Mouse (Mus musculus) neural tube, embryonic 11.5 days (tissue): Measurements from ENCODE around the gene Maml2. TPM values are rescaled to one million over a fixed set of nuclear protein-coding genes. Genes with fewer than 3 reads are reported as not detected.

Source experiments
- ATAC-seq: fragments of 200-750 bp; cut with Nextera tagmentation; 2 replicates; pipeline ENCODE4 v1.8.0; 2017; ENCODE audit warnings: moderate number of reproducible peaks, mild to moderate bottlenecking, moderate TSS enrichment, moderate library complexity; ENCODE audit not compliant: insufficient read depth, low FRiP score, low TSS enrichment
- DNase-seq: peaks from one replicate; pipeline ENCODE4 v3.0.0-alpha.2; 2015; ENCODE audit warnings: low spot score
- H3K27ac ChIP-seq: fragments of 300-500 bp; sonication (generic); 2 replicates; pipeline ENCODE4 v1.5.1; 2014; ENCODE audit warnings: low read depth, mild to moderate bottlenecking, low read length
- H3K27me3 ChIP-seq: fragments of 300-500 bp; sonication (generic); 2 replicates; pipeline ENCODE4 v1.6.1; 2014; ENCODE audit warnings: mild to moderate bottlenecking, low read length, mixed read lengths; ENCODE audit not compliant: control insufficient read depth, insufficient read depth
- H3K36me3 ChIP-seq: fragments of 300-500 bp; sonication (generic); 2 replicates; pipeline ENCODE4 v1.6.1; 2014; ENCODE audit warnings: mild to moderate bottlenecking, low read length, moderate library complexity, mixed read lengths; ENCODE audit not compliant: control insufficient read depth, insufficient read depth
- H3K4me1 ChIP-seq: fragments of 300-500 bp; sonication (generic); 2 replicates; pipeline ENCODE4 v1.6.1; 2014; ENCODE audit warnings: low read length, mixed read lengths; ENCODE audit not compliant: control insufficient read depth, insufficient read depth
- H3K4me2 ChIP-seq: fragments of 300-500 bp; sonication (generic); 2 replicates; pipeline ENCODE4 v1.6.1; 2014; ENCODE audit warnings: low read depth, mild to moderate bottlenecking, moderate library complexity
- H3K4me3 ChIP-seq: fragments of 300-500 bp; sonication (generic); 2 replicates; pipeline ENCODE4 v1.5.1; 2014; ENCODE audit warnings: low read depth, low read length
- H3K9ac ChIP-seq: fragments of 300-500 bp; sonication (generic); 2 replicates; pipeline ENCODE4 v1.6.1; 2014; ENCODE audit warnings: mild to moderate bottlenecking, low read length
- H3K9me3 ChIP-seq: fragments of 300-500 bp; sonication (generic); 2 replicates; pipeline ENCODE4 v1.6.1; 2016; ENCODE audit warnings: low read length; ENCODE audit not compliant: control insufficient read depth
- WGBS: fragments of 180-500 bp; shearing (Covaris S2); extraction: QIAGEN DNeasy Blood & Tissue Kit; methylation state at CpG from one replicate; pipeline ENCODE4 v1.1.7; 2014; 5-methylcytosine and 5-hydroxymethylcytosine counted together
- polyA plus RNA-seq: library from polyadenylated mRNA; unstranded; fragments of >200 nt; fragmentation: Nextera tagmentation; extraction: Ambion mirVana; gene quantifications from 2 replicates; pipeline ENCODE4 v1.2.1, GENCODE M21; 2014

The Maml2 gene
- polyA plus RNA-seq, 1 experiment from 2014 or later = 14.1 TPM

DNA sequence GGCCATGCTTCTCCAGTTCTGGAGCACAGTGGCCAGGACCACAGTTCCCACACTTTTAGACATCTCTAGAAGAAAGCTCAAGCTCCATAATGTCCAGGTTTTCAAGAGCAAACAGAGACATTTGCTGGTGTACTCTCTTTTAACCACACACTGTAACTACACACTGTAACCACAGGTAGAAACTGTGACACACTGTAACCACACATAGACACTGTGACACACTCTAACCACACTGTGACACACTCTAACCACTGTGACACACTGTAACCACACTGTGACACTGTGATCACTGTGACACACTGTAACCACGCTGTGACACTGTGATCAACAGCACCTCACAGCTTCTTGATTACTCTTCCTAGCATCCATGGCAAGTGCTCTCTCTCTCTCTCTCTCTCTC, 148.5 kb downstream of the Maml2 start:
- H3K36me3 ChIP-seq = no peaks in the 10 kb centered on the region
- no peak overlapping the region for H3K9ac ChIP-seq
- no peaks in the 10 kb centered on the region for H3K9me3 ChIP-seq
- no peak overlapping the region for H3K4me3 ChIP-seq
- H3K4me2 ChIP-seq = no peak overlapping the region
- no peaks in the 10 kb centered on the region for H3K27me3 ChIP-seq
- DNase-seq (no peak), ATAC-seq (no peak)
- 89% methylated on average over 1 of the region's 1 CpGs for WGBS
- H3K27ac ChIP-seq = no peak overlapping the region
- no peaks in the 10 kb centered on the region; the same call in 1 of the 2 replicates for H3K4me1 ChIP-seq

DNA sequence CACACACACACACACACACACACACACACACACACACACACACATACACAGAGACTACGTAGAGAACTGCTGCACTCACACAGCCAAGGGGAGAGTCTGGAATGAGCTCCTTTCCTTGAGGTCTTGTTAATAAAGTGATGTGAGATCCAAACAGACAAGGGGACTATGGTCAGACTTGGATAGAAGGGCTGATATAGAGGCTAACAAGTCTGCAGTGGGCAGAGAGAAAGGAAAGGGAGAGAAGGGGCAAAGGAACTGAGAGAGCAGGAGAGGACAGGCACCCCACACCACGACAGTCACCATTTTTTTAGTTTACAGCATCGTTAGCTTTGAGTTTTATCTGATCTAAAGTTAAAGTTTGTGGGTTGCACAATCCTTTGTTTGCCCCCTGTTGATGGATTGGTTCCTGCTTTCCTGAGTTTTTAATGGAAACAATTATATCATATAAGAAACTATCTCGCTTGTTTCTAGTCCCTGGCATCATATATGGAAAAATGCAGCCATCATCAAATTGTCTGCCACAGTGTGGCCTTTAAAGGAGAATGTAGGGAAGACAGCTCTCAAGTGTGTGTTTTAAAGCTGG, 149.0 kb downstream of the Maml2 start, which contains the start of gene Gm17571:
Gene Gm17571, minus strand, starts transcription at position 51 of the 583 bp plus-strand sequence.
- Histone ChIP-seq H3K4me3 (no peak within 1 kb of the TSS), H3K36me3 (no peaks in the 10 kb centered on the region), H3K9ac (no peak within 1 kb of the TSS), H3K9me3 (no peaks in the 10 kb centered on the region), H3K4me2 (no peak within 1 kb of the TSS), H3K27ac (no peak within 1 kb of the TSS), H3K4me1 (no peaks in the 10 kb centered on the region; the same call in 1 of the 2 replicates), H3K27me3 (no peaks in the 10 kb centered on the region)
- WGBS = 84% methylated on average over 4 of the region's 4 CpGs
- ATAC-seq = no peak
- DNase-seq = no peak

DNA sequence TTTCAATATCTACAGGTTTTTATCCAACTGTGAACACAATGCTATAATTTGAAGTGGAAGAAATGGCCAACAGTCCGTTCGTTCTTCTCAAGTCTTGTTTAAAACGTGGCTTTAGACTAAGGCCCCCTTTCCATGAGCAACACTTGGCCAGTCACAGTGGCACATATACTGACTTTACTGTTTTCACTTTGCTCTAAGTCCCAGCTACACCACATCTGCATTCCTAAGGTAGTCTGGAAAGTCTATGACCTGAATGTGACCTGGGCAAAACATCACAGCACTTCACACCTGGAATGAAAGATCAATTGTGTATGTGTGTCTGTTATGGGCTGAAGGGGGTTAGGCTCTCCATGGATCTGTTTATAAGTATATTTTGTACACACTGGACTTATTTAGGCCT, 151.0 kb downstream of the Maml2 start:
- ATAC-seq (no peak), DNase-seq (no peak)
- Histone ChIP-seq H3K4me1 (no peaks in the 10 kb centered on the region), H3K9me3 (no peaks in the 10 kb centered on the region), H3K27ac (no peak overlapping the region), H3K4me2 (no peak overlapping the region), H3K4me3 (no peak overlapping the region), H3K27me3 (no peaks in the 10 kb centered on the region), H3K9ac (no peak overlapping the region), H3K36me3 (no peaks in the 10 kb centered on the region)
- WGBS = 95% methylated on average over 3 of the region's 3 CpGs

DNA sequence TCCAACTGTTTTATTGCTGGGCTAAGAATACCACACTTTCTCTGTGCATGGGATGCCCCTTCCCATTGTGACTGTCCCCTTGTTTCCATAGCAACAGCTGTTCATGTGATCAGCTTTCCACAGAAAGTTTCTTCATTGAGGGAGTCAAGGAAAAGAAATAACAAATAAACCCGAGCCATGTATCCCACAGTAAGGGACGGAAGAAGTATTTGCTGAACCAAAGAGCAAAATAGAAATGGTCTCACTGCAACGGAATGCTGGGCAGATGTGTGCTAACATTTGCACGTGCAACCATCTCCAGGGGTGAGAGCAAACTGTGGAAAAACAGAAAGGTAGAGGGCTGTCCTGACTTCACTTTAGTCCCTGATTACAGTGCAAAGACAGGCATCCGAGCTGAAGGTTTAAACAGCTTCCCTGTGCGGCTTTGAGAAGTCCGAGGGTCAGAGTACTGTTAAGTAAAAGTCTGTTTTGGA, 156.9 kb downstream of the Maml2 start:
- H3K27me3 ChIP-seq = no peaks in the 10 kb centered on the region
- ATAC-seq (peak; percentile 55; the same call in 1 of the 2 replicates), DNase-seq (peak; percentile 18)
- no peak overlapping the region for H3K27ac ChIP-seq
- no peak overlapping the region for H3K4me2 ChIP-seq
- H3K9ac ChIP-seq = no peak overlapping the region
- 18% methylated on average over 7 of the region's 7 CpGs for WGBS
- no peaks in the 10 kb centered on the region; the same call in 1 of the 2 replicates for H3K4me1 ChIP-seq
- H3K4me3 ChIP-seq = no peak overlapping the region
- no peaks in the 10 kb centered on the region for H3K36me3 ChIP-seq
- no peaks in the 10 kb centered on the region for H3K9me3 ChIP-seq

DNA sequence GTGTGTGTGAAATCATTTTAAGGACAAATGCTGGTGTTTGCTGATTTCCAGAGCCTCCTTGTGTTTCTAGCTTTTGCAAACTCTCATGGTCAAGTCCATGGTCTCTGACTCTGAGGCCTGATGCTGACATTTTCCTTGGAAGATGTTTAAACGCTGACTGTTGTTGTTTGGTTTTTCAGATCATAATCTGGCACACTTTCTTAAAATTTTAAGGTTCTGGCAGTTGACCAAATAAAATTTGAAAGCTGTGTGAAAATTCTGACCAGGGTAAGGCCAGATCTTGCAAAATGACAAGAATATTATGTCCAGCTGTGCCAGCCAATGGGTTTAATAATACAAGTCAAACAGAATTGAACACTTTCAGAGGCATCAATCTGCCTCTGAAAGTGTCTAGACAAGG, 157.5 kb downstream of the Maml2 start:
- no peak for DNase-seq
- Histone ChIP-seq H3K4me3 (no peak overlapping the region), H3K9me3 (no peaks in the 10 kb centered on the region), H3K9ac (no peak overlapping the region), H3K36me3 (no peaks in the 10 kb centered on the region), H3K27ac (no peak overlapping the region), H3K4me1 (no peaks in the 10 kb centered on the region; the same call in 1 of the 2 replicates), H3K27me3 (no peaks in the 10 kb centered on the region), H3K4me2 (no peak overlapping the region)
- WGBS = 84% methylated on average over 1 of the region's 1 CpGs
- no peak for ATAC-seq

DNA sequence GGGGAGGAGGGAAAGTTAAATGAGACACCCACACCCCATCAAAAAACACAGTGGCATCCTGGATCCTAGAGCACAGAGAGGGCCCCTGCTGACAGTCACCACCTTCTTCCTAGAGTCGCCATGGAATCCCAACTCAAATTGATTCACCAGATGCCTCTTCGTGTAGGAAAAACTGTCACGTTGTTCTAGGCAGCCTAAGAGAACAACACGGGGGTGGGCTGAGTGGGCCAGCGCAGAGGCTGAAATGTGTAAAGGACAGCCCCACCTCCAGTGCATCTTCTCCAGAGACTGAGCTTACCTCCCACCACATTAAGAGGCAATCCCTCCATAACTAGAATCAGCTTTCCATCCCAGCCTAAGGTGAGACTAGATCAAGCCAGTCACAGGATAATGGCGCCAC, 160.0 kb downstream of the Maml2 start:
- ATAC-seq (no peak), DNase-seq (no peak)
- no peak overlapping the region for H3K4me3 ChIP-seq
- no peaks in the 10 kb centered on the region for H3K9me3 ChIP-seq
- no peak overlapping the region for H3K4me2 ChIP-seq
- no peak overlapping the region for H3K27ac ChIP-seq
- no peaks in the 10 kb centered on the region for H3K27me3 ChIP-seq
- H3K4me1 ChIP-seq = no peaks in the 10 kb centered on the region; the same call in 1 of the 2 replicates
- WGBS = 72% methylated on average over 6 of the region's 6 CpGs
- H3K9ac ChIP-seq = no peak overlapping the region
- H3K36me3 ChIP-seq = no peaks in the 10 kb centered on the region

DNA sequence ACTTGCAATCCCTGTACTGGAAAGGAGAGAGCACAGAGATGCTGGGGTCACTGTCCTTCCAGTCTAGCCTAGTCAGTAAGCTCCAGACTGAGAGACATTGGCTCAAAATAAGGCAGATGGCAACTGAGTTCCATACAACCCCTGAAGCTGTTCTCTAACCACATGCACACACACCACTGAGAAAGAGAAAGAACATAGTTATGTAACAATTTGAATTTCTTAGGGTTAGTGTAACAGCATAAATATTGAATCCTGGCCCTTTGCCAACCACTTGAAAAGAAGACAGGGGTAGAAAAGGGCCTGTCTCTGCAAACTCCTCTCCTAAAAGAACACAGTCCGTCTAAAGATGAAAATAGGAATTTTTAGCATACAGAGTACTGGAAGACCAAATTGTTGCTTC, 161.6 kb downstream of the Maml2 start:
- Histone ChIP-seq H3K9me3 (no peaks in the 10 kb centered on the region), H3K9ac (no peak overlapping the region), H3K4me1 (no peaks in the 10 kb centered on the region), H3K36me3 (no peaks in the 10 kb centered on the region), H3K27me3 (no peaks in the 10 kb centered on the region), H3K4me3 (no peak overlapping the region), H3K4me2 (no peak overlapping the region), H3K27ac (no peak overlapping the region)
- WGBS = 84% methylated on average over 1 of the region's 1 CpGs
- DNase-seq = no peak
- no peak for ATAC-seq

DNA sequence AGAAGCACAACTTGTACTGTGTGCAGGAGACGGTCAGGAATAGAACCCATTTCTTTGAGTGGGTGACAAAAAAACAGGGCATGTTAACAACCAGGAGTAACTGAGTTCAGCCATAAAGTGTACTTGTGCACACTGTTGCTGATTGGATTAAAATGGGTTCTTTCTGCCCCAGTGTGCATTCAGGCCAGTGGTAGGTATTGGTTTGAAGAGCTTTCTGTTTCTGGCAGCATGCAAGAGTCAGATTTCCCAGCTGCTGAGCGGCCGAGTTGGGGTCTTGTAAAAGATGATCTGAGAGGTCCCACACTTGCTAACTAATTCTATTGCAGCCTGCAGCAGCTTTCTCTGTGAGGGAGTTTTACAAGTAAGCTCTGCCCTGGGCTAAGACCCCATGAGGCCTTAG, 162.3 kb downstream of the Maml2 start:
- no peaks in the 10 kb centered on the region for H3K9me3 ChIP-seq
- H3K27me3 ChIP-seq = no peaks in the 10 kb centered on the region
- no peak overlapping the region for H3K9ac ChIP-seq
- no peak for DNase-seq
- no peaks in the 10 kb centered on the region for H3K4me1 ChIP-seq
- 82% methylated on average over 3 of the region's 3 CpGs for WGBS
- H3K4me3 ChIP-seq = no peak overlapping the region
- no peak overlapping the region for H3K27ac ChIP-seq
- H3K4me2 ChIP-seq = no peak overlapping the region
- no peaks in the 10 kb centered on the region for H3K36me3 ChIP-seq
- no peak for ATAC-seq

DNA sequence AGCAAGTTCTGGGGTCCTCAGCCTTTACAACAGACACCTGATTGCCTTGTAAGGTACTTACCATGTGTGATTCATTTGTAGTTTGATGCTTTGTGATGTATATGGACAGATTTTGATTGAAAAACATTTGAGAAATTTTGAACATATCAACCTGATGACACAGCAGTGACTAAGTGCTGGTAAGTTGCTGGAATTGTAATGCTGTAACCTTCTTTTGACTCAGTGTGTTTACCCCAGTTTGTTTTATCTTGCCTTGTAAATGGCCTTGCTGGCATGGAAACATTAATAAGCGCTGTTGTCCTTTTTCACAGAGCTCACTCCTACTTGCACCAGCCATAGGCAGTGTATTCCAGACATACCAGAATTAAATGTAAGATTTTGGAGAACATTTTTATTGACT, 163.2 kb downstream of the Maml2 start:
- H3K36me3 ChIP-seq = no peaks in the 10 kb centered on the region
- H3K9me3 ChIP-seq = no peaks in the 10 kb centered on the region
- H3K4me2 ChIP-seq = no peak overlapping the region
- no peaks in the 10 kb centered on the region for H3K27me3 ChIP-seq
- WGBS = 100% methylated on average over 1 of the region's 1 CpGs
- H3K27ac ChIP-seq = no peak overlapping the region
- ATAC-seq = no peak
- no peak overlapping the region for H3K4me3 ChIP-seq
- H3K4me1 ChIP-seq = no peaks in the 10 kb centered on the region
- no peak overlapping the region for H3K9ac ChIP-seq
- DNase-seq = no peak
